Mouse (Mus musculus) kidney, postnatal 36 days (tissue): ENCODE measurements around the gene Zpbp.

Experiments
- DNase-seq, 2 experiments: peaks; one replicate each; pipeline ENCODE4 v3.0.0; 2021 to 2022; ENCODE audit warnings: mixed read lengths in 2 of 2

Zpbp gene

DNA sequence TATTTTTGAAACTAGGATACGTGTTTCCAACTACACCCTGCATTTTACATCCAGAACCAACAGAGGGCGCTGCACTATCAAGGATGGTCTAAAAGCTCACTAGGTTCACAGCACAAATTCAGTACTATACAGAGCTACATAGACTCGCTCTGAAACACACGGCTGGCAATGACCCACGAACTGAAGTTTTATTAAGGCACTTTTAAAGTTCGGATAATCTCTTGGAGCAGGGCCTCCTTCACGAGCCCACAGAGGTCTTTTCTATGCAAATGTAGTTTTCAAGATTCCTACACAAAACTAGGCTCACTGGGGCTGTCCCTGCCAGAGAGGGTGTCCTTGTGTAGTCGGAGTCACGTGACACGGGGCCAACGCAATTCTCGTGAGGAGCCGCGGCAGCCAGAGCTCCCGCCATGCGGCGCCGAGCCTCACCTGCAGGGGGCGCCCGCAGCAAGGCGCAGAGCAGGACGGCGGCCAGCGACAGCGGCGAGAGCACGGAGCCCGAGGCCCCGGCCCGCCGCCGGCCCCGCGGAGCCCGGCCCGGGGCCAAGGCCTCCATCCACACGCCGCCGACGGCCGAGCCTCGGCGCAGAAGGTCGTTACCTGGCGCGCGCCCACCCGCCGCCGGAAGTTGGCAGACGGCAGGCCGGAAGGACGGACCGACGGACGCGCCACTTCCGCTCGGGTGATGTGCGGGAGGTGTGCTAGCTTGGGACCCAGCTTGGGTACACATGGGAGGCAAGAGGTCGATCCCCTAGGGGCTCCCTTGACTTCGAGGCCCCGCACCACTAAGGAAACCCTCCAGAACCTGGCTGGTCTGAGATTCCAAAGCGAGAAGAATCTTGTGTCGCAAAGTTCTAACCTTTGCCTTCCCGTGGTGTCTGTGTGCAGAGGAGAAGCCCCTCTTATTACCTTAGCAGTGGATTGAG lies at the start of gene Zpbp, which contains the start of gene Spata48:
Gene Zpbp (minus strand): TSS at position 774 of the 926 bp plus-strand sequence.
Gene Spata48 (plus strand): TSS at position 460 of the 926 bp plus-strand sequence.
- peak; percentile 91 to 94 for DNase-seq

GRCm38 (mm10) chr11:11509413-11509812 lies 47.2 kb upstream of the Zpbp start:
- DNase-seq = no peak

GRCm38 (mm10) chr11:11506187-11506586 lies 44.0 kb upstream of the Zpbp start:
- no peak for DNase-seq

DNA sequence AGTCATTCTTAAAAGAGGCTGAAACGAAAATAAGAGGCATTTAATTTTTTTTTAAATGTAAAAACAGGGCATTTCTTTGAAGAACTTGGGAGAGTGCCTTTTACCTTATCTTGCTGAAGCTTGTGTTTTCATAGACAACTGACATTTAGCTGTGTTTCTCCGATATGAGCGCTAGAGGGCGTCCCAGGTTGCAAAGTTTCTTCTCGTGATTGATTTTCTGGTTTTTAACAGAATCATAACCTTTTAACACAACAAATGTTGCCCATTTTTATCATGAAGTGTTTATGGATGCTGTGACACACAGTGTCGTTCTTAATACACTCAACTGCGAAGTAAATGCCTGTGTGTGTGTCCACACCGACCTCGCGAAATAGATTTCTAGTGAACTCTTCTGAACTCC lies 37.7 kb upstream of the Zpbp start:
- peak; percentile 5 to 50 for DNase-seq

DNA sequence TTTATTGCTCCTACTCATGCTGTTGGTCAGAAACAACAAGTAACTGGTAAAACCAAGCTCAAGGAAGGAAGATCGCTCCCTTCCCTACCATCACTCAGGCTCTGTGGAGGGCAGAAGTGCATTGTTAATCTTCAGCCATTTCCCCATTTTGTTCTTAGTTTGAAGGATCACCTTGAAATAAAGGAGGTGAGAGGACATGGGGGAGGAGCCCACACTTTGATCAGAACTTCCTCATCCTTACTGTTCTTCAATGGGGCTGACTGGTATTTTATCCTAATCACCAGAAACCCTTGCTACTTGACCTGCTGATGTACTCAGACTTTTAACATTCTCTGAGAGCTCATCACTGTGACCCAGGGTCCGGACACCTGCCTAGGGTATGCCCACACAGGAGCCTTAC lies 33.5 kb upstream of the Zpbp start:
- DNase-seq = no peak

- no peak for DNase-seq
These were observed 29.8 kb upstream of the Zpbp start for GRCm38 (mm10) chr11:11492044-11492443.

DNA sequence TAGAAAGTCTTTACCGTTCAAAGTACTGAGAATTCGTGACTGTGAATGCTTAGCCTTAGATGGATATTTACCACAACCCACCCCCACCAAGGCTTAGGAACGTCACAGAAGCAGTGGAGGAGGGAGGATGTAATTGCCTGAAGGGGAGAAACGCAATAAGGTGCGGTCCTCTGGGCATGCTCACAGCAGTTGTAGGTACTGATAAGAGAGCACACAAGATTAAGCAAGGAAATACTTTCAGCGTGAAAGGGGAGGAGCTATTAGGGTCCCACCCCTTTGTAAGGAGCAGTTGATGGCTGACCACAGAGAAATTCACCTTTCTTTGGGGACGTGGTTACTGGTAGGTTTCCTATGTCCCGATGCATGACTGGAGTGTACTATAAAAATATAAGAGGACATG lies 22.2 kb upstream of the Zpbp start:
- no peak for DNase-seq

GRCm38 (mm10) chr11:11468924-11469323 lies 6.7 kb upstream of the Zpbp start:
- DNase-seq = no peak

GRCm38 (mm10) chr11:11462561-11462890 lies 318 bp upstream of the Zpbp start:
- no peak for DNase-seq

GRCm38 (mm10) chr11:11455037-11455436 lies 7.2 kb downstream of the Zpbp start:
- peak; percentile 3 to 24 for DNase-seq

GRCm38 (mm10) chr11:11417356-11417755 lies 44.9 kb downstream of the Zpbp start:
- no peak for DNase-seq

- DNase-seq = no peak
These were observed 48.0 kb downstream of the Zpbp start for GRCm38 (mm10) chr11:11414188-11414587.

- DNase-seq = peak in 1 of 2 experiments; percentile 2
These were observed 67.5 kb downstream of the Zpbp start for GRCm38 (mm10) chr11:11394686-11395085.

- DNase-seq = no peak
These were observed 69.0 kb downstream of the Zpbp start for GRCm38 (mm10) chr11:11393164-11393563.

DNA sequence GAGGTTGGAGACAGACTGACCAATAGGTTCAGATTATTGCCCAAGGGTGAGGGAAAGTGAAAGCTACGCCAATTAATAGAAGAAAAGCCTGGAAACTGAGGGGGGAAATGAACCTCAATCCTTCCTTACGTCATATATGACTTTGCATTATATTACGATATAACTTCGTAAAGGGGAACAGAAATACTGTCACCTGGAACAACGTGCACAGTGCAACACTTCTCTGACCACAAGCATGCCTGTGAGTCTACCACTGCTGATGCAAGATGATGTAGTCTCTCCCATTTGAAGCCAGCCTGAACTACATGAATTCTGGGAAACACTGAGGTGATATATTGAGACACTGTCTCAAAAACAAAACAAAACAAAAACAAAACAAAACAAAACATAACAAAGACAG lies 90.9 kb downstream of the Zpbp start:
- DNase-seq = no peak

GRCm38 (mm10) chr11:11283512-11283911 lies 178.7 kb downstream of the Zpbp start:
- DNase-seq = no peak

DNA sequence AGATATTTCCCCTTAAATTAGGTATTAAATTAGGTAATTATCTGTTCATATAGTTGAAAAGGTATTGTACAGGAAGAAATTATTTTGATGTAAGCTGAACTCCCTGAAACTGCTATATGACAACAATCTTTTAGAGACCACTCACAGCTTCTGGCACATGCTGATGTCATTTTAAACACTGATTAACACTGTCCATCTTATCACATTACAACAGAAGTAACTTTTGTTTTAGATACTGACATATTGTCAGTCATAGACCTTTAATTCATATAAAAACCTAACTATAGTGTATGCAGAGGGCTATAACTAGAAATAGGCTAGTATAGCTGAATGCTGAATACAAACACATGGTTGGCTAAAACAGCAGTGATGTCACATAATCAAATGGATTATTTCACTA lies 182.1 kb downstream of the Zpbp start:
- DNase-seq = no peak

- no peak for DNase-seq
These were observed 204.9 kb downstream of the Zpbp start for GRCm38 (mm10) chr11:11257348-11257747.

GRCm38 (mm10) chr11:11242694-11243377 lies 219.4 kb downstream of the Zpbp start:
- no peak for DNase-seq

DNA sequence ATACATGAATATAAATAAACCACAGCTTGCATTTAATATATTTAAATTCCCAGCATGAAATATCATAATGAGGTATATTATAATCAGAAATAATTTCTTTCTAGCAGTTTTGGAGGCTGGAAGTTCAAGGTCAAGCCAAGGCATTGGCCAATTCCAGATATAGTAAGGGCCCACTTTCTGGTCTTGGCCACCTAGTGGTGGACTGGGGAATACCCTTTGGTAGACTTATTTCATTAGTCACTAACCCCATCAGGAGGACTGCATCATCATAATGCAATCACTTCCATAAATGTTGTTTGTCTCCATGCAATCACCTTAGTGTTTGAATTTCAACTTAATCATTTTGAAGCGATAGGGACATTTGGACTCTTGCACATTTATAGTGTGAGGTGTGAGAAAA lies 222.9 kb downstream of the Zpbp start:
- peak in 1 of 2 experiments; percentile 25 for DNase-seq
